Mouse (Mus musculus) large intestine, adult 2 months (tissue): Measurements from ENCODE around the gene Wfdc6a. TPM values are rescaled to one million over a fixed set of nuclear protein-coding genes. Genes with fewer than 3 reads are reported as not detected.

Experiments used
- DNase-seq: peaks from one replicate; pipeline ENCODE4 v3.0.0-alpha.2; 2012; ENCODE audit warnings: low read depth, low spot score
- WGBS: fragments of 180-500 bp; shearing (Covaris S2); methylation state at CpG from one replicate; pipeline ENCODE4 v1.1.7; 2018; 5-methylcytosine and 5-hydroxymethylcytosine counted together
- polyA plus RNA-seq: library from polyadenylated mRNA; depleted of rRNA; stranded (reverse); fragments of >200 nt; gene quantifications from 2 replicates; pipeline ENCODE4 v1.2.3, GENCODE M21; 2012; rRNA removed

Gene Wfdc6a
- polyA plus RNA-seq, 1 experiment: not detected

DNA sequence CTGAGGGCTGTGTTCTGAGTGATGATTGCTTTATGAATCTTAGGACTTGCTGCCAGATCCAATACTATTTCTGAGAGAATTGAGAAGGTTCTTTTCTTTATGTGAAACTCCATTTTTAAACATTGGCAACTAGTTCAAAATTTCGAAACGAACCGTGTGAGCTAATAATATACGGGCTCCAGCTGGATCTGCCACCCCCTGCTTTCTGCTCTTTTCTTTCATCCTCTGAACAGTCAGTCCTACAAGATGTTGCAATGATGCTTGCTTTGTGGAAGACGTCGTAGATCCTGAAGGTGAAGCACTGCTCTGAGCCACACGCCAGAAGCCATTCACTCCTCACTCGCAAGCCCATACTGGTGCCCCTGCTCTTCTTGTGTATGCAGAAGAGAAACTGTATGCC lies 26.8 kb downstream of the Wfdc6a start:
- WGBS: 74% methylated on average over 8 of the region's 8 CpGs
- no peak for DNase-seq

GRCm38 (mm10) chr2:164551502-164551901 lies 33.7 kb downstream of the Wfdc6a start:
- 87% methylated on average over 9 of the region's 9 CpGs for WGBS
- DNase-seq: no peak

DNA sequence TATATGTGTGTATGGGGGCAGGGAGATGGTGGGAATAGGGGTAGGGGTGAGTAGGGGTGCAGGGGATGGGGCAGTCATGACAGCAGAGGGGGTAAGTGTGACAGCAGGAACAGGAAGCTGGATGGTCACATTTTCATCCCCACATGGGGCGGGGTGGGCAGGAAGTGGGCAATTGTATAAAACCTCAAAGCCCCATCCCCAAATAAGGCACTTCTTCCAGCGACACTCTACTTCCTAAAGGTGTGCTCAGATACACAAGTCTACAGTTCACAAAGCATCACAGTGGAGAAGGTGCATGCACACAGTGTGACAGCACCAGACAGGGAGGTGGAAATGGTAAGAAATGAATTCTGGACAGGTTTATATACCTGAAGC lies 34.4 kb downstream of the Wfdc6a start:
- WGBS: 81% methylated on average over 2 of the region's 2 CpGs
- no peak for DNase-seq

GRCm38 (mm10) chr2:164549963-164550894 lies 35.0 kb downstream of the Wfdc6a start:
- no peak for DNase-seq
- WGBS: 67% methylated on average over 10 of the region's 10 CpGs

DNA sequence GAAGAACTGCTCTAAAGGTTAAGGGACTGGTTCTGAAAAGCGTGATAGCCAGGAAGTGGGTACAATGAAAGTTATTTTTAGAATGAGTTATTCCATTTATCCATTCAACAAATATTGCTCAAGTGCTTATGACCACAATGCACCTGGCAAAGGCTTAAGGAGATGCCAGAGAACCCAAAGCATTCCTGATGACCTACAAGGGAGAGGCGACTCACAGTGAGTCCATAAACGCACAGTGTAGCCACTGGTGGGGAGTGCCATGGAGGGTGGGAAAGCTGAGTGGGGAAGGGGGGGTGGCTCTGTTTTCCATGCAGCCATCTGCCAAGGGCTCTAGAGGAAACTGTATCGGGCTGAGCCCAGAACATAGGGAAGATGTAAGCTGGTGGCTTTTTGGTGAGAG lies 35.9 kb downstream of the Wfdc6a start:
- DNase-seq: no peak
- 9% methylated on average over 4 of the region's 4 CpGs for WGBS

DNA sequence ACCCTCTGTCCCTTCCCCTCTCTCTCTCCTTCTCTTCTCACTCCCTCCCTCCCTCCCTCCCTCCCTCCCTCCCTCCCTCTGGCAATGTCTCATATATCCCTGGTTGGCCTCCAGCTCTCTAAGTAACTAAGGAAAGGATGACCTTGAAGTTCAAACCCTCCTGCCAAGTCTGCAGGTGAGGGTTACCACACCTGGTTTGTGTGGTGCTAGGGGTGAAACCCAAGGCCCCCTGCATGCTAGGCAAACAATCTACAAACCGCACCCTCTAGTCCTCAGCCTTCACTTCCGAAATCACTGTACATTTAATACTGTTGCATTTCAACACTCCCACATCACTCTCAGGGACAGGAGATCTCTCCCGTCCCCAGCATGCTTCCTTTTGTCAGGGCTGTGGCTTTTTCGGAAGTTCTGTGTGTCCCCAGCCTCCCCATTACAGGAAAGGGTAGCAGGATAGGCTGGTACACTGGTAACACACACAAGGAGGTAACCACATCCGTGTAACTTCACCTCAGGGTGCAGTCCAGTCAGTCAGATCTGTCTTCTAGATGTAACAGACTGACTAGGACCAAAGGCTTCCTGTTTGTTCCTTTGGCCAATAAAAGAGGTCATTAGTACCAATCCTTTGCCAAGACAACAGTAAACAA lies 40.7 kb downstream of the Wfdc6a start:
- no peak for DNase-seq
- WGBS: 15% methylated on average over 5 of the region's 5 CpGs

- WGBS: 36% methylated on average over 2 of the region's 2 CpGs
- DNase-seq: no peak
Observed at GRCm38 (mm10) chr2:164543745-164544144, 41.5 kb downstream of the Wfdc6a start.

DNA sequence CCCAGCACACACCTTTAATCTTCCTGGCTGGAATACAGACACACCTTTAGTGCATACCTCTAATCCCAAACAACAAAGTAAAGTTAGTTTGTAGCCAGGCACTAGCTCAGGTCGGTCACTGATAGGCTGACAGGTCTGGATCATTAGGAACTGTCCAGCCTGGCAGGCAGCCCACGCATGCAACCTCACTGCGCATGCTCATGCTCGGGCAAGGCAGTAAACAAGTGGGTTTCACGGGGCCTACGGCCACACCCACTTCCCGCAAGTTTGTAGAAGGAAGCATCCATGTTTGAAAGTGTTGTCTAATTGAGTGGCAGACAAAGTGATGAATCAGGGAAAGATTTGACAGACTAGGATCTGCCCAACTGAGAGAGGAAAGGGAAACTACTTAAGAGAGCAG lies 42.6 kb downstream of the Wfdc6a start:
- no peak for DNase-seq
- WGBS: 73% methylated on average over 7 of the region's 7 CpGs

- WGBS: 72% methylated on average over 5 of the region's 5 CpGs
- no peak for DNase-seq
Observed at GRCm38 (mm10) chr2:164542132-164542531, 43.1 kb downstream of the Wfdc6a start.

DNA sequence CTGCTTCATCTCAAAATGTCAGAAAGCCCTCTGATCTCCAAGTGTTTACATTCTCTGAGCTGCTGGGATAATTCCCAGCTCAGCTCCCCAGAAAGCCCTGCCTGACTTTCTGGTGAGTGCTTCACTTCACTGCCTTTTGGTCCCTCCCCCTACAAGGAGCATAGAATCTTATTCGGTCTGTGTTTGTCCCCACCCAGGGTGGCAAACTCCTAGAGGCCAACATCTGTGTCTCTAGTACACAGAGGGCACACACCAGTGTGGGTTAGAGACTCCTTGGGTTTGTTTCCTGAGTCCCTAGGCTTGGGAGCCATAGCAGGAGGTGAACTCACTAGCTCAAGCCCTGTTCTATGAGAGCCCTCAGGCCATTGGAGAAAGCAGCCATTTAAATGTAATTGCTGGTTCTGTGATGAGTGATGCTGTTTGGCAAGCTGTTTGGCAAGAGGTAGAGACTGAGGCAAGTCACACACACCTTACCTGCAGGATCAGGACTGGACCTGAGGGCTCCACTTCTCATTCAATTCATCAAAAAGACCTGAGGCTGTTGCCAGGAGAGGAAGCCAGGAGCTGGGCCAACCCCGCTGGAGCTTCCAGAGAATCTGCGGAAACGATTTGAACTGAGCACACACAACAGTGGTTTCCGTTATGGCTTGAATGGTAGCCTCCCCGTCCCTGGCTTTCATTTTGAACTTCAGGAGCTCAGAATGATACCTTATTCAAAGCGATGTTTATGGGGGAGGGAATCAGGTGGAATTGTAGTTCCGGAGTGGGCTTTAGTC lies 44.4 kb downstream of the Wfdc6a start:
- WGBS: 56% methylated on average over 8 of the region's 8 CpGs
- DNase-seq: no peak

DNA sequence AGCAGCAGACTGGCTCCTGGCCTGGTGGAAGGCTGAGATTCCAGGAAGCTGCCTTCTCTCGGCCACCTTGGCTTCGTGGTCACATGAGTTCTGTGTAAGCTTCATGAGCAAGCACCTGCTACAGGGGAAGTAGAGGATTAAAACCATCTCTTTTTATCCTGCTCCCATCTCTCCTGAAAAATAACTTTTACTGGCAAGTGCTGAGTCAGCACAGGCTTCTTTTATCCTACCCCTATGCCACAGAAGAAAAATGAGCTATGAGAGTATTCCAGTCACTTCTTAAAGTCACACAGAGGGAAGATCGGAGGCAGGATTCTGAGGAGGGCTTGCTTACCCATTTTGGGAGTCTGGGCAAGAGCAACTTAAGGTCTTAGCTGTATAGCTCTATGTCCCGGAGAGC lies 48.2 kb downstream of the Wfdc6a start:
- WGBS: 54% methylated on average over 4 of the region's 4 CpGs
- DNase-seq: no peak

- DNase-seq: no peak
- 80% methylated on average over 10 of the region's 10 CpGs for WGBS
Observed at GRCm38 (mm10) chr2:164534315-164534714, 50.9 kb downstream of the Wfdc6a start.

- WGBS: 0% methylated on average over 3 of the region's 3 CpGs
Observed at GRCm38 (mm10) chr2:164531169-164531568, 54.1 kb downstream of the Wfdc6a start.

More at GRCm38 (mm10) chr2:164531169-164531568, 54.1 kb downstream of the Wfdc6a start:
- DNase-seq: no peak

Other genes with a start within 250 kb of the Wfdc6a start
- gene Slpi, start 196.4 kb downstream of the Wfdc6a start, polyA plus RNA-seq: 24.9 and 38.0 TPM in 2 replicates
- not detected in 2 replicates for gene Rbpjl, start 182.3 kb downstream of the Wfdc6a start, polyA plus RNA-seq
- 0.27 and 0.57 TPM in 2 replicates for gene Matn4, start 180.3 kb downstream of the Wfdc6a start, polyA plus RNA-seq
- 70.6 and 77.3 TPM in 2 replicates for gene Sdc4, start 141.6 kb downstream of the Wfdc6a start, polyA plus RNA-seq
- gene Sys1, start 128.5 kb downstream of the Wfdc6a start, polyA plus RNA-seq: 104 and 111 TPM in 2 replicates
- gene Gm20458, start 124.5 kb downstream of the Wfdc6a start, polyA plus RNA-seq: 25.6 and 40.2 TPM in 2 replicates
- not detected in 2 replicates for gene Trp53tg5, start 111.7 kb downstream of the Wfdc6a start, polyA plus RNA-seq
- gene Dbndd2, start 99.3 kb downstream of the Wfdc6a start, polyA plus RNA-seq: 69.4 and 96.9 TPM in 2 replicates
- gene Pigt, start 87.9 kb downstream of the Wfdc6a start, polyA plus RNA-seq: 118 and 127 TPM in 2 replicates
- gene Wfdc2, start 23.0 kb downstream of the Wfdc6a start, polyA plus RNA-seq: 1.4 and 3.5 TPM in 2 replicates
- gene Spint3, start 12.0 kb downstream of the Wfdc6a start, polyA plus RNA-seq: not detected in 2 replicates
- not detected in 2 replicates for gene Eppin, start 8.1 kb upstream of the Wfdc6a start, polyA plus RNA-seq
- not detected in 2 replicates for gene Wfdc6b, start 28.1 kb upstream of the Wfdc6a start, polyA plus RNA-seq
- 0.05 TPM in 1 of 2 replicates, not detected in the other for gene Wfdc8, start 28.2 kb upstream of the Wfdc6a start, polyA plus RNA-seq
- 0.14 TPM in 1 of 2 replicates, not detected in the other for gene Wfdc16, start 53.3 kb upstream of the Wfdc6a start, polyA plus RNA-seq
- 0.73 TPM in 1 of 2 replicates, not detected in the other for gene Wfdc10, start 70.6 kb upstream of the Wfdc6a start, polyA plus RNA-seq
- gene Wfdc9, start 71.1 kb upstream of the Wfdc6a start, polyA plus RNA-seq: not detected in 2 replicates
- not detected in 2 replicates for gene Wfdc11, start 88.6 kb upstream of the Wfdc6a start, polyA plus RNA-seq
- 0.10 and 0.32 TPM in 2 replicates for gene Wfdc13, start 99.7 kb upstream of the Wfdc6a start, polyA plus RNA-seq
- gene Spint4, start 113.1 kb upstream of the Wfdc6a start, polyA plus RNA-seq: not detected in 2 replicates
- not detected in 2 replicates for gene Spint5, start 129.9 kb upstream of the Wfdc6a start, polyA plus RNA-seq
- 0.19 and 0.22 TPM in 2 replicates for gene Wfdc3, start 160.5 kb upstream of the Wfdc6a start, polyA plus RNA-seq
- gene Dnttip1, start 160.5 kb upstream of the Wfdc6a start, polyA plus RNA-seq: 17.3 and 27.6 TPM in 2 replicates
- gene Ube2c, start 184.5 kb upstream of the Wfdc6a start, polyA plus RNA-seq: 154 and 183 TPM in 2 replicates
- 2.2 TPM in 1 of 2 replicates, not detected in the other for gene Tnnc2, start 194.5 kb upstream of the Wfdc6a start, polyA plus RNA-seq
- gene Snx21, start 200.4 kb upstream of the Wfdc6a start, polyA plus RNA-seq: 9.1 and 9.9 TPM in 2 replicates
- 63.0 and 82.8 TPM in 2 replicates for gene Acot8, start 219.4 kb upstream of the Wfdc6a start, polyA plus RNA-seq
- 4.0 and 4.8 TPM in 2 replicates for gene Zswim3, start 219.7 kb upstream of the Wfdc6a start, polyA plus RNA-seq
- 8.1 and 8.3 TPM in 2 replicates for gene Zswim1, start 237.2 kb upstream of the Wfdc6a start, polyA plus RNA-seq
- not detected in 2 replicates for gene Spata25, start 243.1 kb upstream of the Wfdc6a start, polyA plus RNA-seq
- 195 and 290 TPM in 2 replicates for gene Ctsa, start 247.4 kb upstream of the Wfdc6a start, polyA plus RNA-seq
- gene Neurl2, start 248.0 kb upstream of the Wfdc6a start, polyA plus RNA-seq: 3.3 and 3.5 TPM in 2 replicates